Mouse (Mus musculus): ENCODE measurements around the gene Diablo.

DNA sequence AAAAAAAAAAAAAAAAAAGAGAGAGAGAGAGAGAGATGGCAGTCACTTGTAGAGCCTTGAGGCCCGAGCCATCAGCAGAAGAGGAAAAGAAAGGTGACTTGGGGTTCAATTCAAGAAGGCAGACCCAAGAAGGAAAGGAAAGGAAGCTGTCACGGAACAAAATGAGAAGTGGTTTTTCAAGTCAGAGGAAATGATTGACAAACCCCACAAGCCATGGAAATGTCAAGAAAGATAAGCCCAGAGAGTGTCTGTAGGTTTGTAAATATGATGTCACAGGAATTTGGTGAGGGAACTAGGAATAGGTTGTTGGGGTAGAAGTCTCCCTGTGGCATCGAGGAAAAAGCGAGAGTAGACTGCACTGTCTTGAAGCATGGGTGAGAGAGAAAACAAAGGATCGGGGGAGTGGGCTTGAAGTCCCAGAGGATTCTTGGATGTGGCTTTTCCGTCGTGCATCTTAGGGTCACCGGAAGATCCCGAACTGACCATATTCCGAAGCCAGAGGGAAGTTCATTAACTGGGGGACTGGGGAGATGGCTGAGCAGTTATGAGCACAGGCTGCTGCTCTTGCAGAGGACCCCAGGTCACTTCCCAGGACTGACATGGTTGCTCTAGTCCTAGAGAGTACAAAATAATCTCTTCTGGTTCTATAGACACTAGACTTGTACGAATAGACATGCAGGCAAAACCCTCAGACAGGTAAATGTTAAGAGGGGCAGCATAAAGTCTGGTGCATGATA lies 36.1 kb downstream of the Diablo start:
- TF ChIP-seq MAFK (IDR thresholded peaks at IDR 0.05; ENCODE audit: insufficient replicate concordance, low read length): no peak
- no peak for TF ChIP-seq ETS1 (conservative IDR thresholded peaks at IDR 0.05; ENCODE audit: low read depth, low read length)
- TF ChIP-seq NELFE (IDR thresholded peaks at IDR 0.05; ENCODE audit: low read depth, low read length): no peak
- no peak for TF ChIP-seq IRF4 (IDR thresholded peaks at IDR 0.05; ENCODE audit: low read depth, low read length)
- TF ChIP-seq RCOR1 (conservative IDR thresholded peaks at IDR 0.05; ENCODE audit: low read depth, low read length): no peak
- TF ChIP-seq CHD1 (IDR thresholded peaks at IDR 0.05; ENCODE audit: low read depth, low read length): no peak
- TF ChIP-seq EP300 (IDR thresholded peaks at IDR 0.05; ENCODE audit: low read length): no peak
- no peak for TF ChIP-seq TCF12 (IDR thresholded peaks at IDR 0.05; ENCODE audit: low read depth, low read length)
- TF ChIP-seq SIN3A (IDR thresholded peaks at IDR 0.05; ENCODE audit: low read length): no peak
- TF ChIP-seq RAD21 (IDR thresholded peaks at IDR 0.05; ENCODE audit: low read depth, low read length): no peak
- TF ChIP-seq CTCF (conservative IDR thresholded peaks at IDR 0.05 in 1 of 2, IDR thresholded peaks at IDR 0.05 in 1 of 2; ENCODE audit: low read depth in 2 of 2, low read length in 2 of 2): no peak
- TF ChIP-seq USF2 (conservative IDR thresholded peaks at IDR 0.05; ENCODE audit: low read depth, low read length): no peak
